Mouse (Mus musculus) midbrain, embryonic 16.5 days (tissue): ENCODE measurements around the gene Pde4d. TPM values are rescaled to one million over a fixed set of nuclear protein-coding genes. Genes with fewer than 3 reads are reported as not detected.
"Not testable (repeated sequence)": the region's sequence is repeated elsewhere in the genome, so short reads cannot be mapped to it uniquely, and the experiment has no call there.

Experiments
- ATAC-seq: fragments of 200-750 bp; cut with Nextera tagmentation; 2 replicates; pipeline ENCODE4 v1.8.0; 2017; ENCODE audit warnings: moderate TSS enrichment
- H3K27ac ChIP-seq: fragments of 300-500 bp; sonication (generic); 2 replicates; pipeline ENCODE4 v1.5.1; 2014; ENCODE audit warnings: mild to moderate bottlenecking, low read length, mixed read lengths
- H3K27me3 ChIP-seq: fragments of 300-500 bp; sonication (generic); 2 replicates; pipeline ENCODE4 v1.6.1; 2014; ENCODE audit warnings: low read depth, low read length, mixed read lengths; ENCODE audit not compliant: control insufficient read depth, insufficient read depth
- H3K36me3 ChIP-seq: fragments of 300-500 bp; sonication (generic); 2 replicates; pipeline ENCODE4 v1.6.1; 2014; ENCODE audit warnings: mild to moderate bottlenecking, low read length, moderate library complexity, mixed read lengths; ENCODE audit not compliant: control insufficient read depth, insufficient read depth
- H3K4me1 ChIP-seq: fragments of 300-500 bp; sonication (generic); 2 replicates; pipeline ENCODE4 v1.6.1; 2014; ENCODE audit warnings: mild to moderate bottlenecking, low read length, mixed read lengths; ENCODE audit not compliant: control insufficient read depth, insufficient read depth
- H3K4me2 ChIP-seq: fragments of 300-500 bp; sonication (generic); 2 replicates; pipeline ENCODE4 v1.6.1; 2014; ENCODE audit warnings: mild to moderate bottlenecking, low read length, mixed read lengths
- H3K4me3 ChIP-seq: fragments of 300-500 bp; sonication (generic); 2 replicates; pipeline ENCODE4 v1.5.1; 2014; ENCODE audit warnings: low read depth, mild to moderate bottlenecking, low read length, moderate library complexity, mixed read lengths
- H3K9ac ChIP-seq: fragments of 300-500 bp; sonication (generic); 2 replicates; pipeline ENCODE4 v1.6.1; 2014; ENCODE audit warnings: low read depth, low read length, mixed read lengths
- H3K9me3 ChIP-seq: fragments of 300-500 bp; sonication (generic); replicated peaks from 2 replicates; pipeline ENCODE4 v1.6.1; 2014; ENCODE audit warnings: mild to moderate bottlenecking, low read length, mixed read lengths; ENCODE audit not compliant: control insufficient read depth, poor library complexity, severe bottlenecking
- WGBS: fragments of 180-500 bp; shearing (Covaris S2); extraction: QIAGEN DNeasy Blood & Tissue Kit; methylation state at CpG from one replicate; pipeline ENCODE4 v1.1.7; 2014; 5-methylcytosine and 5-hydroxymethylcytosine counted together
- polyA plus RNA-seq: library from polyadenylated mRNA; unstranded; fragments of >200 nt; fragmentation: Nextera tagmentation; extraction: Ambion mirVana; gene quantifications from 2 replicates; pipeline ENCODE4 v1.2.1, GENCODE M21; 2015

Pde4d gene
- polyA plus RNA-seq, 1 experiment from 2014 or later: 22.6 TPM

- H3K36me3 ChIP-seq: no peaks in the 10 kb centered on the region
- H3K4me3 ChIP-seq: no peak overlapping the region
- no peaks in the 10 kb centered on the region for H3K27me3 ChIP-seq
- WGBS: 48% methylated on average over 3 of the region's 3 CpGs
- no peak overlapping the region for H3K4me2 ChIP-seq
- no peaks in the 10 kb centered on the region for H3K4me1 ChIP-seq
- no peaks in the 10 kb centered on the region for H3K9me3 ChIP-seq
- no peak overlapping the region for H3K9ac ChIP-seq
- ATAC-seq: no peak
- H3K27ac ChIP-seq: no peak overlapping the region
Observed at GRCm38 (mm10) chr13:108772386-108772785, 322.6 kb downstream of the Pde4d start.

- Histone ChIP-seq H3K4me1 (no peaks in the 10 kb centered on the region), H3K9ac (no peak overlapping the region), H3K27ac (no peak overlapping the region), H3K27me3 (no peaks in the 10 kb centered on the region), H3K4me3 (no peak overlapping the region), H3K4me2 (no peak overlapping the region), H3K9me3 (no peaks in the 10 kb centered on the region), H3K36me3 (no peaks in the 10 kb centered on the region)
- ATAC-seq: no peak
- WGBS: 77% methylated on average over 1 of the region's 1 CpGs
Observed at GRCm38 (mm10) chr13:108774981-108775380, 325.2 kb downstream of the Pde4d start.

GRCm38 (mm10) chr13:108775882-108776281, 326.1 kb downstream of the Pde4d start:
- no peaks in the 10 kb centered on the region for H3K9me3 ChIP-seq
- ATAC-seq: no peak
- H3K27me3 ChIP-seq: no peaks in the 10 kb centered on the region
- no peak overlapping the region for H3K27ac ChIP-seq
- no peak overlapping the region for H3K9ac ChIP-seq
- H3K4me3 ChIP-seq: no peak overlapping the region
- H3K36me3 ChIP-seq: no peaks in the 10 kb centered on the region
- 84% methylated on average over 7 of the region's 7 CpGs for WGBS
- H3K4me1 ChIP-seq: no peaks in the 10 kb centered on the region
- H3K4me2 ChIP-seq: no peak overlapping the region

- not testable (repeated sequence) for H3K36me3 ChIP-seq, H3K9ac ChIP-seq, H3K4me1 ChIP-seq, H3K27me3 ChIP-seq, H3K4me2 ChIP-seq, H3K4me3 ChIP-seq, H3K9me3 ChIP-seq, ATAC-seq, H3K27ac ChIP-seq
- WGBS: 77% methylated on average over 3 of the region's 3 CpGs
Observed at GRCm38 (mm10) chr13:108797620-108798019, 347.9 kb downstream of the Pde4d start.

- H3K9ac ChIP-seq: no peak overlapping the region
- H3K27me3 ChIP-seq: no peaks in the 10 kb centered on the region
- H3K4me2 ChIP-seq: no peak overlapping the region
- no peak for ATAC-seq
- no peaks in the 10 kb centered on the region for H3K9me3 ChIP-seq
- no peaks in the 10 kb centered on the region for H3K36me3 ChIP-seq
- H3K27ac ChIP-seq: no peak overlapping the region
- WGBS: 93% methylated on average over 7 of the region's 7 CpGs
- H3K4me1 ChIP-seq: no peaks in the 10 kb centered on the region
- H3K4me3 ChIP-seq: no peak overlapping the region
Observed at GRCm38 (mm10) chr13:108809191-108809590, 359.4 kb downstream of the Pde4d start.

- Histone ChIP-seq H3K9ac (no peak overlapping the region), H3K9me3 (no peaks in the 10 kb centered on the region), H3K27me3 (no peaks in the 10 kb centered on the region), H3K4me1 (no peaks in the 10 kb centered on the region), H3K4me2 (no peak overlapping the region), H3K36me3 (no peaks in the 10 kb centered on the region), H3K4me3 (no peak overlapping the region), H3K27ac (no peak overlapping the region)
- WGBS: 57% methylated on average over 3 of the region's 3 CpGs
- ATAC-seq: no peak
Observed at GRCm38 (mm10) chr13:108812956-108813355, 363.2 kb downstream of the Pde4d start.

- no peak for ATAC-seq
- H3K4me3 ChIP-seq: no peak overlapping the region
Observed at GRCm38 (mm10) chr13:108819846-108820408, 370.2 kb downstream of the Pde4d start.

GRCm38 (mm10) chr13:108820487-108820886, 370.7 kb downstream of the Pde4d start:
- WGBS: 78% methylated on average over 2 of the region's 2 CpGs
- Histone ChIP-seq H3K9me3 (no peaks in the 10 kb centered on the region), H3K27me3 (no peaks in the 10 kb centered on the region), H3K9ac (no peak overlapping the region), H3K4me2 (no peak overlapping the region), H3K36me3 (no peaks in the 10 kb centered on the region), H3K27ac (no peak overlapping the region), H3K4me3 (no peak overlapping the region), H3K4me1 (no peaks in the 10 kb centered on the region)
- no peak for ATAC-seq

More at GRCm38 (mm10) chr13:108819846-108820408, 370.2 kb downstream of the Pde4d start:
- Histone ChIP-seq H3K27me3 (no peaks in the 10 kb centered on the region), H3K36me3 (no peaks in the 10 kb centered on the region), H3K27ac (no peak overlapping the region), H3K4me1 (no peaks in the 10 kb centered on the region), H3K4me2 (no peak overlapping the region), H3K9me3 (no peaks in the 10 kb centered on the region), H3K9ac (no peak overlapping the region)
- WGBS: 72% methylated on average over 6 of the region's 6 CpGs

GRCm38 (mm10) chr13:108821270-108821669, 371.5 kb downstream of the Pde4d start:
- no peak for ATAC-seq
- H3K27me3 ChIP-seq: no peaks in the 10 kb centered on the region
- H3K4me1 ChIP-seq: no peaks in the 10 kb centered on the region
- 81% methylated on average over 7 of the region's 7 CpGs for WGBS
- H3K27ac ChIP-seq: no peak overlapping the region
- no peak overlapping the region for H3K4me2 ChIP-seq
- H3K9ac ChIP-seq: no peak overlapping the region
- no peaks in the 10 kb centered on the region for H3K9me3 ChIP-seq
- H3K4me3 ChIP-seq: no peak overlapping the region
- H3K36me3 ChIP-seq: no peaks in the 10 kb centered on the region
